Mouse (Mus musculus) gastrocnemius, postnatal 10 days (tissue): Measurements from ENCODE around the gene Gm20518. TPM values are rescaled to one million over a fixed set of nuclear protein-coding genes. Genes with fewer than 3 reads are reported as not detected.

Source experiments
- DNase-seq: peaks from one replicate; pipeline ENCODE4 v3.0.0; 2021; ENCODE audit warnings: mixed read lengths
- long read RNA-seq, 2 experiments: library from polyadenylated mRNA; stranded (forward); transcript quantifications; one replicate each; pipeline ENCODE4 v2.0.0; 2021
- total RNA-seq, 2 experiments: library from RNA; stranded (reverse); gene quantifications; 2 replicates each; pipeline ENCODE4 v1.2.3; 2021

Gene Gm20518
- under 1 TPM; 0.09 to 0.14 TPM for total RNA-seq
- long read RNA-seq, experiment 1, partial matches to known transcripts, result 0 of 3 reads
- long read RNA-seq, experiment 1, other reads (novel, unspliced or antisense), result 3 of 3 reads
- long read RNA-seq, experiment 2, partial matches to known transcripts, result 0 of 4 reads
- long read RNA-seq, experiment 2, other reads (novel, unspliced or antisense), result 4 of 4 reads

GRCm38 (mm10) chr16:17891567-17891959 is at the start of gene Gm20518:
Gene Gm20518, minus strand, starts transcription at chr16:17891671.
- peak; percentile 99 for DNase-seq

- no peak for DNase-seq
Measured at GRCm38 (mm10) chr16:17939255-17939751, 47.8 kb upstream of the Gm20518 start.

- no peak for DNase-seq
Measured at GRCm38 (mm10) chr16:17938821-17939220, 47.4 kb upstream of the Gm20518 start.

- DNase-seq, result no peak
Measured at GRCm38 (mm10) chr16:17938187-17938586, 46.7 kb upstream of the Gm20518 start.

GRCm38 (mm10) chr16:17936776-17937175 is 45.3 kb upstream of the Gm20518 start:
- no peak for DNase-seq

- no peak for DNase-seq
Measured at GRCm38 (mm10) chr16:17934445-17934910, 43.0 kb upstream of the Gm20518 start.

- DNase-seq, result no peak
Measured at GRCm38 (mm10) chr16:17933594-17934444, 42.3 kb upstream of the Gm20518 start.

GRCm38 (mm10) chr16:17931906-17932460 is 40.5 kb upstream of the Gm20518 start:
- no peak for DNase-seq

GRCm38 (mm10) chr16:17929631-17930030 is 38.2 kb upstream of the Gm20518 start:
- no peak for DNase-seq

GRCm38 (mm10) chr16:17929211-17929610 is 37.7 kb upstream of the Gm20518 start:
- no peak for DNase-seq

GRCm38 (mm10) chr16:17928627-17929104 is 37.2 kb upstream of the Gm20518 start:
- DNase-seq, result peak; percentile 60

GRCm38 (mm10) chr16:17928087-17928580 is 36.7 kb upstream of the Gm20518 start, which contains the start of gene Slc25a1:
Gene Slc25a1, minus strand, starts transcription at chr16:17928219.
- DNase-seq, result peak; percentile 65

GRCm38 (mm10) chr16:17927351-17928082 is 36.0 kb upstream of the Gm20518 start:
- peak; percentile 37 for DNase-seq

GRCm38 (mm10) chr16:17922163-17922538 is 30.7 kb upstream of the Gm20518 start:
- DNase-seq, result no peak

- peak; percentile 94 for DNase-seq
Measured at GRCm38 (mm10) chr16:17921325-17922162, 30.1 kb upstream of the Gm20518 start.

GRCm38 (mm10) chr16:17920586-17920985 is 29.1 kb upstream of the Gm20518 start:
- no peak for DNase-seq

GRCm38 (mm10) chr16:17914307-17915249 is 23.1 kb upstream of the Gm20518 start, which contains the start of gene Gsc2:
Gene Gsc2, minus strand, starts transcription at chr16:17915059.
- DNase-seq, result no peak

- DNase-seq, result peak; percentile 77
Measured at GRCm38 (mm10) chr16:17911052-17911595, 19.7 kb upstream of the Gm20518 start, which contains the start of gene Ess2. Gene Ess2, minus strand, starts transcription at chr16:17911348.

- no peak for DNase-seq
Measured at GRCm38 (mm10) chr16:17898462-17898861, 7.0 kb upstream of the Gm20518 start, which contains the start of the genes Dgcr2 and Tssk2. Gene Dgcr2, minus strand, starts transcription at chr16:17898562. Gene Tssk2, plus strand, starts transcription at chr16:17898637.
